Mouse (Mus musculus) midbrain, postnatal 0 days (tissue): ENCODE results near the gene Tln2. TPM values are rescaled to one million over a fixed set of nuclear protein-coding genes. Genes with fewer than 3 reads are reported as not detected.

Source experiments
- ATAC-seq: fragments of 200-750 bp; cut with Nextera tagmentation; 2 replicates; pipeline ENCODE4 v1.8.0; 2017; ENCODE audit warnings: moderate number of reproducible peaks, mild to moderate bottlenecking, moderate TSS enrichment, moderate library complexity; ENCODE audit not compliant: low FRiP score
- DNase-seq: peaks from one replicate; pipeline ENCODE4 v3.0.0-alpha.2; 2015; ENCODE audit warnings: low spot score
- H3K27ac ChIP-seq: fragments of 300-500 bp; sonication (generic); 2 replicates; pipeline ENCODE4 v1.5.1; 2014; ENCODE audit warnings: low read depth, mild to moderate bottlenecking, low read length, mixed read lengths
- H3K27me3 ChIP-seq: fragments of 300-500 bp; sonication (generic); 2 replicates; pipeline ENCODE4 v1.6.1; 2014; ENCODE audit warnings: low read length, control low read depth, mixed read lengths; ENCODE audit not compliant: insufficient read depth
- H3K36me3 ChIP-seq: fragments of 300-500 bp; sonication (generic); 2 replicates; pipeline ENCODE4 v1.6.1; 2014; ENCODE audit warnings: low read length, control low read depth, mixed read lengths; ENCODE audit not compliant: insufficient read depth
- H3K4me1 ChIP-seq: fragments of 300-500 bp; sonication (generic); 2 replicates; pipeline ENCODE4 v1.6.1; 2014; ENCODE audit warnings: mild to moderate bottlenecking, control low read depth, antibody characterized with exemption, low read length, mixed read lengths; ENCODE audit not compliant: insufficient read depth
- H3K4me2 ChIP-seq: fragments of 300-500 bp; sonication (generic); 2 replicates; pipeline ENCODE4 v1.6.1; 2014; ENCODE audit warnings: low read depth, mild to moderate bottlenecking, low read length, mixed read lengths; ENCODE audit not compliant: poor library complexity, severe bottlenecking
- H3K4me3 ChIP-seq: fragments of 300-500 bp; sonication (generic); 2 replicates; pipeline ENCODE4 v1.5.1; 2014; ENCODE audit warnings: low read depth, mild to moderate bottlenecking, low read length, moderate library complexity
- H3K9ac ChIP-seq: fragments of 300-500 bp; sonication (generic); replicated peaks from 2 replicates; pipeline ENCODE4 v1.6.1; 2014; ENCODE audit warnings: mild to moderate bottlenecking, low read length, moderate library complexity, mixed read lengths; ENCODE audit not compliant: poor library complexity, severe bottlenecking
- H3K9me3 ChIP-seq: fragments of 300-500 bp; sonication (generic); 2 replicates; pipeline ENCODE4 v1.6.1; 2016; ENCODE audit warnings: low read length, control low read depth
- CTCF ChIP-seq: IDR thresholded peaks from 2 replicates; pipeline ENCODE4 v1.5.1; 2016; ENCODE audit warnings: antibody characterized with exemption, mild to moderate bottlenecking
- WGBS: fragments of 180-500 bp; shearing (Covaris S2); extraction: QIAGEN DNeasy Blood & Tissue Kit; methylation state at CpG from one replicate; pipeline ENCODE4 v1.1.7; 2014; 5-methylcytosine and 5-hydroxymethylcytosine counted together
- polyA plus RNA-seq: library from polyadenylated mRNA; unstranded; fragments of >200 nt; fragmentation: Nextera tagmentation; extraction: Ambion mirVana; gene quantifications from 2 replicates; pipeline ENCODE4 v1.2.1, GENCODE M21; 2015
- total RNA-seq: library from RNA; depleted of rRNA; stranded (reverse); fragments of >200 nt; gene quantifications from 2 replicates; pipeline ENCODE4 v1.2.3, GENCODE M21; 2014

Gene Tln2
- total and polyA plus RNA-seq, 2 experiments from 2014 or later = 49.4 to 66.7 TPM

DNA sequence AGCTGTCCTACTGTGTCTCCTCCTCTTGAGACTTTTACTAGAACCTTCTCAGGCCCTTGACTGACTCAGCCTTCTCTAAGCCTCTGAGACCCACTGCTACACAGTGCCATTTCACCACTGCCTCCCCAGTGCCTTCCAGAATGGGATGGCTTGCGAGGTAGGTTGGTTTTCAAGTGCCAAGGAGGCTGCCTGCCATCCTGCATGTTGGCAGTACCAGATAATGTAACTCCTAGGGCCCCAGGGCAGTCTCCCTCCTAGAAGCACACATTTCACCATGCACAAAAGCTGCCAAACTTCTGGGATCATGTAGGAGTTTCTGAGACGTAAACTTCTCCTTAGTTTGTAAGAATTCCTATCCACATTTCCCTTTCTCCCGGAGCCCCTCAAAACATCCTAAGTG lies 231.1 kb downstream of the Tln2 start:
- Histone ChIP-seq H3K36me3 (peaks cover 7% of the 10 kb centered on the region), H3K9ac (no peak overlapping the region), H3K27ac (no peak overlapping the region), H3K27me3 (no peaks in the 10 kb centered on the region), H3K4me2 (no peak overlapping the region), H3K9me3 (no peaks in the 10 kb centered on the region), H3K4me1 (no peaks in the 10 kb centered on the region), H3K4me3 (no peak overlapping the region)
- TF ChIP-seq CTCF = no peak
- DNase-seq (no peak), ATAC-seq (no peak)
- 88% methylated on average over 3 of the region's 3 CpGs for WGBS

GRCm38 (mm10) chr9:67321886-67322285 lies 237.6 kb downstream of the Tln2 start:
- Histone ChIP-seq H3K36me3 (peaks cover 10% of the 10 kb centered on the region; the same call in 1 of the 2 replicates), H3K4me2 (no peak overlapping the region), H3K4me1 (no peaks in the 10 kb centered on the region), H3K9me3 (no peaks in the 10 kb centered on the region), H3K27ac (no peak overlapping the region), H3K9ac (no peak overlapping the region), H3K4me3 (no peak overlapping the region), H3K27me3 (no peaks in the 10 kb centered on the region)
- DNase-seq (no peak), ATAC-seq (no peak)
- 85% methylated on average over 6 of the region's 6 CpGs for WGBS
- no peak for TF ChIP-seq CTCF

DNA sequence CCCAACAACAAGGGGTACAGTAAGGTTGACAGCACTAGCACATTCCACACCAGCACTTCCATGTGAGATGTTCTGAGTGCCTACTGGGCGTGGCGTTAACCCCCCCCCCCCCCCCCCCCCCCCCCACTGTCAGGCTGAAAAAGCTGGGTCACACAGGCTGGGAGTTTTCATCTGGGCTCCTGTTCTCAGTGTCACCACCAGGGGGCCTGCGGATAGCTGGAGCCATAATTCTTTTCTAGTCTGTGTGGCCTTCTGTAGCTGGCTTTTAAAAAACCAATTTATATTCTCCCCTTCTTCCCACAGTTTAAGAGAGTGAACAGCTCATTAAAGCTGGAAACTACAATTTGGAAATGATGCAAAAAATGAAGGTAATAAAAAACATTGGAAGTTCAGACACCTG lies 244.1 kb downstream of the Tln2 start:
- no peak for ATAC-seq
- peak; percentile 78 for TF ChIP-seq CTCF
- H3K36me3 ChIP-seq = peaks cover 14% of the 10 kb centered on the region
- H3K27ac ChIP-seq = no peak overlapping the region
- WGBS = 2% methylated on average over 3 of the region's 3 CpGs
- H3K9me3 ChIP-seq = no peaks in the 10 kb centered on the region
- peak; percentile 56 for DNase-seq
- no peak overlapping the region for H3K4me3 ChIP-seq
- H3K4me2 ChIP-seq = no peak overlapping the region
- H3K27me3 ChIP-seq = no peaks in the 10 kb centered on the region
- no peaks in the 10 kb centered on the region for H3K4me1 ChIP-seq
- H3K9ac ChIP-seq = no peak overlapping the region

DNA sequence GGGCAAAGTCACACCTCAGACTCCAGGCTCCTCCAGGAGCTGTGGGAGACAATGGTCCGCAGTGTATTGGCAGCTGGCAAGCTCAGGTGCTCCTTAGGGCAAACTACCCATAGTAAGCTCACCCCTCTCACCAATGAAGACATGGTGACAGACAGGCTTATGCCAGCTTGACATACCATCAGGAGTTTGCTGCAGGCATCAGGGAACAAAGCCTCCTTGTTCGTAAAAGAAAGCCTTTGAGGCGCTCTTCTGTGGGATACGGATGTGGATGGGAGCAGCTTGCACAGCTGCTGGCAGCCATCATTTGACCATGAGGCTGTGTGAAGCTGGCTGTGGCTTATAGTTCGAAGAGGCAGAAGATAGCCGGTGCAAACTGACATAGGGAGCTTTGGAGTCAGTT lies 254.5 kb downstream of the Tln2 start:
- H3K4me3 ChIP-seq = no peak overlapping the region
- ATAC-seq (no peak), DNase-seq (no peak)
- H3K4me2 ChIP-seq = no peak overlapping the region
- no peaks in the 10 kb centered on the region for H3K27me3 ChIP-seq
- H3K36me3 ChIP-seq = peaks cover 20% of the 10 kb centered on the region
- no peaks in the 10 kb centered on the region for H3K9me3 ChIP-seq
- H3K27ac ChIP-seq = no peak overlapping the region
- 79% methylated on average over 6 of the region's 6 CpGs for WGBS
- TF ChIP-seq CTCF = no peak
- no peak overlapping the region for H3K9ac ChIP-seq
- H3K4me1 ChIP-seq = no peaks in the 10 kb centered on the region

- no peak overlapping the region for H3K4me3 ChIP-seq
- H3K27me3 ChIP-seq = no peaks in the 10 kb centered on the region
- H3K4me2 ChIP-seq = no peak overlapping the region
- DNase-seq (no peak), ATAC-seq (no peak)
- no peak for TF ChIP-seq CTCF
- H3K36me3 ChIP-seq = peaks cover 20% of the 10 kb centered on the region
- no peaks in the 10 kb centered on the region for H3K4me1 ChIP-seq
- no peak overlapping the region for H3K27ac ChIP-seq
- no peaks in the 10 kb centered on the region for H3K9me3 ChIP-seq
- no peak overlapping the region for H3K9ac ChIP-seq
Observed at GRCm38 (mm10) chr9:67303986-67304385, 255.5 kb downstream of the Tln2 start.

DNA sequence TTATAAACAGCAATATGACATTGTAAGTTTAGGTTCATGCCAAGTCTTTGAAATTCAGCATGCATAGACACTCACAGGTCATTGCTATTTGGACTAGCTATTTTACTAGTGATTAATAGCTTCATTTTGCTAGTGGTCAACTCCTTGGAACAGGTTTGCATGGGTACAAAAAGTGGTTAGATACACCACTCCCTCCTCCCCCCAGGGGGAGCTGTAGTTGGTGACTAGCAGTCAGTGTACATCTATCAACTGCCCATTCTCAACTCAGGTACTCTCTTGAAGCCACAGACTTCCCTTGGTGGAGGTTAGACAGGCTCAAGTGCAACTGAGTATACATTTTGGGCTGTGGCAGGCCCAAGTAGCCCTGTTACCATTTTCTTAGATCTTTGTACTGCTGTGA lies 256.5 kb downstream of the Tln2 start:
- Histone ChIP-seq H3K27ac (no peak overlapping the region), H3K27me3 (no peaks in the 10 kb centered on the region), H3K4me3 (no peak overlapping the region), H3K36me3 (peaks cover 13% of the 10 kb centered on the region), H3K4me1 (no peaks in the 10 kb centered on the region), H3K4me2 (no peak overlapping the region), H3K9ac (no peak overlapping the region), H3K9me3 (no peaks in the 10 kb centered on the region)
- ATAC-seq (no peak), DNase-seq (no peak)
- no peak for TF ChIP-seq CTCF
